Mouse (Mus musculus) ES-E14 (cell line): ENCODE measurements at regions not wholly inside any gene's neighbourhood (a gene's known extent, or its start where the extent isn't known, plus 50 kb on each side); places are given as distances from the start of the nearest gene placed in this dataset.

ENCODE experiments used
- DNase-seq: peaks from one replicate; pipeline ENCODE4 v3.0.0-alpha.2; 2013; ENCODE audit warnings: low read depth, low spot score
- H3K27ac ChIP-seq: 2 replicates; pipeline ENCODE4 v1.5.1; 2012; ENCODE audit warnings: low read depth, mild to moderate bottlenecking, low read length, moderate library complexity, mixed read lengths; ENCODE audit not compliant: poor library complexity, insufficient read depth, severe bottlenecking
- H3K36me3 ChIP-seq: 2 replicates; pipeline ENCODE4 v1.6.1; 2012; ENCODE audit warnings: mild to moderate bottlenecking, low read length, moderate library complexity, mixed read lengths; ENCODE audit not compliant: control insufficient read depth, poor library complexity, insufficient read depth, severe bottlenecking
- H3K4me1 ChIP-seq, 2 experiments: fragments of 150-350 bp in 1 of 2; sonication (generic) in 1 of 2; 2 replicates each; pipeline ENCODE4 v1.6.1; 2012; ENCODE audit warnings: low read length in 2 of 2, mild to moderate bottlenecking in 1 of 2, mixed read lengths in 1 of 2; ENCODE audit not compliant: control insufficient read depth in 2 of 2, insufficient read depth in 2 of 2, poor library complexity in 1 of 2
- H3K4me3 ChIP-seq, 2 experiments: fragments of 150-350 bp in 1 of 2; sonication (generic) in 1 of 2; 2 replicates each; pipeline ENCODE4 v1.5.1; 2012; ENCODE audit warnings: low read length in 2 of 2, low read depth in 1 of 2, mild to moderate bottlenecking in 1 of 2, mixed read lengths in 1 of 2; ENCODE audit not compliant: insufficient read depth in 1 of 2, poor library complexity in 1 of 2, severe bottlenecking in 1 of 2
- H3K9ac ChIP-seq: 2 replicates; pipeline ENCODE4 v1.6.1; 2012; ENCODE audit warnings: low read depth, mild to moderate bottlenecking, low read length, mixed read lengths; ENCODE audit not compliant: poor library complexity, insufficient read depth, severe bottlenecking
- H3K9me3 ChIP-seq: fragments of 150-350 bp; sonication (generic); 2 replicates; pipeline ENCODE4 v1.6.1; 2012; ENCODE audit warnings: low read depth, mild to moderate bottlenecking, low read length; ENCODE audit not compliant: control insufficient read depth, insufficient read depth
- CHD2 ChIP-seq: IDR thresholded peaks from 2 replicates; pipeline ENCODE4 v1.6.1; 2014; ENCODE audit warnings: mild to moderate bottlenecking, low read depth, low read length, inconsistent platforms
- HCFC1 ChIP-seq: IDR thresholded peaks from 2 replicates; pipeline ENCODE4 v1.6.1; 2012; ENCODE audit warnings: low read length, inconsistent platforms, borderline replicate concordance; ENCODE audit not compliant: insufficient read depth
- MAFK ChIP-seq: IDR thresholded peaks from 2 replicates; pipeline ENCODE4 v1.6.1; 2014; ENCODE audit warnings: mild to moderate bottlenecking, low read depth, low read length, inconsistent platforms; ENCODE audit not compliant: insufficient read depth
- ZC3H11A ChIP-seq: IDR thresholded peaks from 2 replicates; pipeline ENCODE4 v1.6.1; 2012; ENCODE audit warnings: low read depth, mild to moderate bottlenecking, inconsistent platforms, low read length, borderline replicate concordance
- ZNF384 ChIP-seq: IDR thresholded peaks from 2 replicates; pipeline ENCODE4 v1.6.1; 2012; ENCODE audit warnings: low read depth, low read length, inconsistent platforms
- in situ Hi-C, 2 experiments: fragments of 600-800 bp; cut with MboI; formaldehyde crosslinking; loops; one replicate each; pipeline ENCODE4 v1.15.1; 2025; ENCODE audit warnings: low sequenced_read_pairs in 2 of 2, inconsistent platforms in 1 of 2; ENCODE audit not compliant: unreplicated experiment in 2 of 2

- Histone ChIP-seq H3K9me3 (no peaks in the 10 kb centered on the region), H3K27ac (no peak overlapping the region), H3K36me3 (no peaks in the 10 kb centered on the region), H3K4me3 (no peak overlapping the region), H3K4me1 (peaks cover 0 to 1% of the 10 kb centered on the region in 2 experiments; a peak in 1 of 4 replicates), H3K9ac (no peak overlapping the region)
- DNase-seq = no peak
- in situ Hi-C loops = no loop called here
- no peak for TF ChIP-seq CHD2
- no peak for TF ChIP-seq ZC3H11A
- TF ChIP-seq HCFC1 = no peak
- TF ChIP-seq MAFK = no peak
- no peak for TF ChIP-seq ZNF384
These were observed 162.4 kb downstream of the Gm19935 start for GRCm38 (mm10) chr8:90654786-90655185.

GRCm38 (mm10) chr8:90642392-90642791 lies 174.8 kb downstream of the Gm19935 start:
- TF ChIP-seq ZNF384 = no peak
- no peak for TF ChIP-seq ZC3H11A
- no peak for TF ChIP-seq HCFC1
- no peak for TF ChIP-seq MAFK
- no peak for TF ChIP-seq CHD2
- Histone ChIP-seq H3K4me3 (no peak overlapping the region), H3K4me1 (no peaks in the 10 kb centered on the region), H3K9ac (no peak overlapping the region), H3K9me3 (no peaks in the 10 kb centered on the region), H3K36me3 (no peaks in the 10 kb centered on the region), H3K27ac (no peak overlapping the region)
- in situ Hi-C loops = no loop called here
- DNase-seq = no peak

- H3K4me3 ChIP-seq = no peak overlapping the region
- H3K9me3 ChIP-seq = no peaks in the 10 kb centered on the region
- no peak overlapping the region for H3K9ac ChIP-seq
- TF ChIP-seq HCFC1 = no peak
- no peak for TF ChIP-seq MAFK
- TF ChIP-seq ZNF384 = no peak
- no peaks in the 10 kb centered on the region for H3K36me3 ChIP-seq
- H3K27ac ChIP-seq = no peak overlapping the region
- in situ Hi-C loops = no loop called here
- no peak for DNase-seq
- H3K4me1 ChIP-seq = no peaks in the 10 kb centered on the region
These were observed 180.4 kb downstream of the Gm19935 start for GRCm38 (mm10) chr8:90636770-90637169.

- in situ Hi-C loops = no loop called here
- Histone ChIP-seq H3K4me1 (no peaks in the 10 kb centered on the region), H3K36me3 (no peaks in the 10 kb centered on the region), H3K9ac (no peak overlapping the region), H3K4me3 (no peak overlapping the region), H3K27ac (no peak overlapping the region), H3K9me3 (no peaks in the 10 kb centered on the region)
- DNase-seq = no peak
- TF ChIP-seq ZC3H11A = no peak
- TF ChIP-seq ZNF384 = no peak
- TF ChIP-seq CHD2 = no peak
- no peak for TF ChIP-seq MAFK
- no peak for TF ChIP-seq HCFC1
These were observed 181.3 kb downstream of the Gm19935 start for GRCm38 (mm10) chr8:90635766-90636492.

GRCm38 (mm10) chr8:90630796-90631195 lies 186.4 kb downstream of the Gm19935 start:
- no peak for TF ChIP-seq ZC3H11A
- no peak for TF ChIP-seq HCFC1
- no peak for TF ChIP-seq ZNF384
- TF ChIP-seq MAFK = no peak
- TF ChIP-seq CHD2 = no peak
- in situ Hi-C loops = no loop called here
- no peak overlapping the region for H3K4me3 ChIP-seq
- H3K9me3 ChIP-seq = no peaks in the 10 kb centered on the region
- no peak overlapping the region for H3K9ac ChIP-seq
- H3K36me3 ChIP-seq = no peaks in the 10 kb centered on the region
- DNase-seq = no peak
- no peaks in the 10 kb centered on the region for H3K4me1 ChIP-seq
- no peak overlapping the region for H3K27ac ChIP-seq
